Mouse (Mus musculus) kidney, embryonic 15.5 days (tissue): Measurements from ENCODE around the gene Tet1. TPM values are rescaled to one million over a fixed set of nuclear protein-coding genes. Genes with fewer than 3 reads are reported as not detected.

ENCODE experiments used
- ATAC-seq: fragments of 200-750 bp; cut with Nextera tagmentation; replicated peaks from 2 replicates; pipeline ENCODE4 v1.8.0; 2017; ENCODE audit warnings: moderate TSS enrichment; ENCODE audit not compliant: low FRiP score
- H3K27ac ChIP-seq: fragments of 300-500 bp; sonication (generic); 2 replicates; pipeline ENCODE4 v1.5.1; 2015; ENCODE audit warnings: mild to moderate bottlenecking, inconsistent platforms
- H3K27me3 ChIP-seq: fragments of 300-500 bp; sonication (generic); 2 replicates; pipeline ENCODE4 v1.6.1; 2015; ENCODE audit warnings: inconsistent platforms
- H3K36me3 ChIP-seq: fragments of 300-500 bp; sonication (generic); 2 replicates; pipeline ENCODE4 v1.6.1; 2015; ENCODE audit warnings: inconsistent platforms
- H3K4me1 ChIP-seq: fragments of 300-500 bp; sonication (generic); 2 replicates; pipeline ENCODE4 v1.6.1; 2015; ENCODE audit warnings: inconsistent platforms
- H3K4me2 ChIP-seq: fragments of 300-500 bp; sonication (generic); 2 replicates; pipeline ENCODE4 v1.6.1; 2015; ENCODE audit warnings: moderate library complexity, mild to moderate bottlenecking, inconsistent platforms
- H3K4me3 ChIP-seq: fragments of 300-500 bp; sonication (generic); replicated peaks from 2 replicates; pipeline ENCODE4 v1.5.1; 2015; ENCODE audit warnings: mild to moderate bottlenecking, inconsistent platforms
- H3K9ac ChIP-seq: fragments of 300-500 bp; sonication (generic); 2 replicates; pipeline ENCODE4 v1.6.1; 2015; ENCODE audit warnings: mild to moderate bottlenecking, inconsistent platforms
- H3K9me3 ChIP-seq: fragments of 300-500 bp; sonication (generic); replicated peaks from 2 replicates; pipeline ENCODE4 v1.6.1; 2016; ENCODE audit warnings: inconsistent platforms
- WGBS: fragments of 180-500 bp; shearing (Covaris S2); methylation state at CpG from one replicate; pipeline ENCODE4 v1.1.7; 2015; ENCODE audit warnings: mixed read lengths; 5-methylcytosine and 5-hydroxymethylcytosine counted together
- polyA plus RNA-seq: library from polyadenylated mRNA; unstranded; fragments of >200 nt; fragmentation: Nextera tagmentation; extraction: Ambion mirVana; gene quantifications from 2 replicates; pipeline ENCODE4 v1.2.1, GENCODE M21; 2015

Tet1 gene
- polyA plus RNA-seq, 1 experiment from 2014 or later = 28.5 TPM

DNA sequence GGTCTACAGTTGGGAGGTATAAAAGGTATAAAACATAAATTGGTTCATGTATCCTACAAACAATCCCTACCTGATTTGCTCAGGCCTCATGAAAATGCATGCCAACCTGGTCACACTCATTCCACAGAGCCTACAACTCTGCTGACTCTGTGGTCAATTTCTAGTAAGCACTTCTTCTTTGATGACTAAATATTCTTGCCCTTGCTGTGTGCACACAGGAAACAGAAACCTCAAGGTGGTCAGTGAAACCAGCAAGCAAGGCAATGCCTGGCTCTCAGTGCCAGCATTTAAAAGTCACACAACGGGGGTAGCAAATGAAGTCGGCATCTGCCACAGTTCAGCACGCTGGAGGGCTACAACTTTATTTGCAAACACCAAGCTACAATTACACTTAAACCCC lies 45.2 kb downstream of the Tet1 start:
- ATAC-seq = no peak
- H3K4me1 ChIP-seq = peaks cover 17% of the 10 kb centered on the region
- H3K4me2 ChIP-seq = peak overlapping the region; percentile 83
- no peaks in the 10 kb centered on the region for H3K9me3 ChIP-seq
- peaks cover 15% of the 10 kb centered on the region for H3K36me3 ChIP-seq
- H3K27me3 ChIP-seq = no peaks in the 10 kb centered on the region
- WGBS = 82% methylated on average over 3 of the region's 3 CpGs
- H3K4me3 ChIP-seq = peak overlapping the region; percentile 51
- H3K27ac ChIP-seq = no peak overlapping the region
- H3K9ac ChIP-seq = no peak overlapping the region

DNA sequence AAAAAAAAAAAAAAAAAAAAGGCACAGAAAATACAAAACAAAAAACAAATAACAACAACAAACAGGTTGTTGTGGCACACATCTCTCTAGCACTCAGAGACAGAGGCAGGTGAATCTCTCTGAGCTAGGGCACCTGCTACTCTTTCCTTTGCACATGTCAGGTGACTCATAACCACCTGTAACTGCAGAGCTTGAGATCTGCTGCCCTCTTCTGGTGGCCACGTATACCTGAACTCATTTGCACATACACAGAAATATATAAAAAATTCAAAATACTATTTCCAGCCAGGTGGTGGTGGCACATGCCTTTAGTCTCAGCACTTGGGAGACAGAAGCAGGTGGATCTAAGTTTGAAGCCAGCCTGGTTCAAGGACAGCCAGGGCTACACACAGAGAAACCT lies 46.4 kb downstream of the Tet1 start:
- H3K4me1 ChIP-seq = peaks cover 17% of the 10 kb centered on the region
- 93% methylated on average over 1 of the region's 1 CpGs for WGBS
- peaks cover 15% of the 10 kb centered on the region for H3K36me3 ChIP-seq
- no peaks in the 10 kb centered on the region for H3K27me3 ChIP-seq
- H3K27ac ChIP-seq = no peak overlapping the region
- ATAC-seq = no peak
- H3K4me3 ChIP-seq = no peak overlapping the region
- H3K9ac ChIP-seq = no peak overlapping the region
- H3K9me3 ChIP-seq = no peaks in the 10 kb centered on the region
- no peak overlapping the region for H3K4me2 ChIP-seq

DNA sequence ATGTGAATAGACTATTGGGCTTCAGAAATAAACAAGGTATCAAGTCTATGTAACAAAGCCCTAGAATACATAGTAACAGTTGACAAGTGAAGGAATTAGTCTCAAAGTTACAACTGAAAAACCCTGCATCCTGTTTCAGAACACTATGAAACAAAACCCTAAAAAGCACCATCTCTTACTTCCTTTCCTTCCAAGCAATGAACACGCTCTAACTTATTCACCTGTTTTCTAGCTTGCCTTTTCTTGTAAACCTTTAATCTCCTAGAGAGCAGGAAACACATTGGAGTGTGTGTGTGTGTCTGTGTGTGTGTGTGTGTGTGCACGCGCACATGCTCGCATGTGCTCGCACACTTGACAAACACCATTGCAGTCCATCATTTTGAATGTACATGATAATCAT lies 49.8 kb downstream of the Tet1 start:
- Histone ChIP-seq H3K27me3 (no peaks in the 10 kb centered on the region), H3K27ac (no peak overlapping the region), H3K4me1 (peaks cover 17% of the 10 kb centered on the region), H3K9ac (no peak overlapping the region), H3K4me2 (no peak overlapping the region), H3K4me3 (no peak overlapping the region), H3K9me3 (no peaks in the 10 kb centered on the region), H3K36me3 (peaks cover 15% of the 10 kb centered on the region)
- no peak for ATAC-seq
- WGBS = 90% methylated on average over 5 of the region's 5 CpGs

DNA sequence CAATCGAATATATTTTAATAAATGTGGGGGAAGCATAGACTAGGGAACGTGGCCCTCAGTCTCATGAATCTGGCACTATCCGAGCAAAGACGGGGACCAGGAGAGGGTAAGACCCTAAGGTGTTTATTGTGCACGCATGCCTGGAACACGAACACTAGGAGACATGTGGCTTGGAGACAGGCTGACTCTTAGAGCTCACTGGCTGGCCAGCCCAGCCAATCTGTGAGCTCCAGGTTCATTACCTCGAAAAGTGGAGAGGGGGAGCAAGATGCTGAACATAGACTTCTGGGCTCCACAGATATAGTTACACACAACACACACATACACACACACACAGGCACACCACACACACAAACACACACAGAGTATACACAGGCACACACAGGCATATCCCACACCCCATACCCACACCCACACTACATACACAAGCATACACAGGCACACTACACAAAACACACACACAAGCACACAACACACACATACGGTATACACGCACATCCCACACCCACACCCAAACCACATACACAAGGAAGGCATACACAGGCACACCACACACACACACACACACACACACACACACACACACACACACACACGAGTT lies 52.0 kb downstream of the Tet1 start:
- no peak overlapping the region for H3K4me3 ChIP-seq
- peaks cover 9% of the 10 kb centered on the region for H3K4me1 ChIP-seq
- peaks cover 5% of the 10 kb centered on the region; the same call in 1 of the 2 replicates for H3K36me3 ChIP-seq
- H3K9ac ChIP-seq = no peak overlapping the region
- no peak overlapping the region for H3K27ac ChIP-seq
- ATAC-seq = 0 out of 2 replicates have a peak, but pooled peaks have one; percentile 48
- H3K27me3 ChIP-seq = no peaks in the 10 kb centered on the region
- WGBS = 70% methylated on average over 10 of the region's 10 CpGs
- H3K4me2 ChIP-seq = no peak overlapping the region
- no peaks in the 10 kb centered on the region for H3K9me3 ChIP-seq

DNA sequence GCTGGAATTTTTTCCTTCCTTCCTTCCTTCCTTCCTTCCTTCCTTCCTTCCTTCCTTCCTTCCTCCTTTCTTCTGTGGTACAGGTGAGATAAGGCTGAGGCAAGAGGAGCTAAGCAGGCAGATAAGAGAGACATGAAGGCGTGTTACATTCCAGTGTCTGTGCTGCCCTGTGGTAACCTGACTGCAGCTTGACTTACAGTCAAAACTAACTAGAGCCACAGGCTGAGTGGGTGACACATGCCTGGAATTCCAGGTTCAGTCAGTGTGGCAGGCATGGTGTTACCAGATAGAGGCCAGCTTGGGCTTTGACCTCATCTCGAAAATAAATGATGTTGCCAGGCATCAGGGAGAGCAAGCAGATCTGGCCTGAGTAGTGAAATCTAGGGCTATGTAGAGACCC lies 53.8 kb downstream of the Tet1 start:
- 54% methylated on average over 2 of the region's 2 CpGs for WGBS
- H3K9ac ChIP-seq = no peak overlapping the region
- peak; percentile 56 for ATAC-seq

DNA sequence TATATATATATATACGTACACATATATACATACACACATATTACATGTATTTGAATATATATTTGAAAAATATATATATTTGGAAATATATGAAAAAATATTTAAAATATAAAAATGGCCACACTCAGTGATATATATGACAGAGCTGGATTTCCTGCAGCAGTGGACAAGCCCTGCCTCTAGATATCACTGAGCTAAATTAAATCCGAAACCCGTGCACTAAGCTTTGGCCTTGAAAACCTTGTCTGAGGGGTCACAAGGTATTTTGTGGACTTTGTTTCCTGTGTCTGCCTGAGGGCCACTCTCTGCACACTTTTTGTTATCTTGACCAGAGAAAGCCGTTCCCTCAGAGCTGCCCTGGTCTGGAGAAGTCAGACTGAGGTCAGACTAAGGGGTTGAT lies 54.2 kb downstream of the Tet1 start:
- H3K4me3 ChIP-seq = no peak overlapping the region
- H3K9ac ChIP-seq = no peak overlapping the region
- H3K9me3 ChIP-seq = no peaks in the 10 kb centered on the region
- WGBS = 63% methylated on average over 4 of the region's 4 CpGs
- no peaks in the 10 kb centered on the region for H3K36me3 ChIP-seq
- no peaks in the 10 kb centered on the region for H3K27me3 ChIP-seq
- H3K4me1 ChIP-seq = peaks cover 9% of the 10 kb centered on the region
- ATAC-seq = no peak
- peak overlapping the region; percentile 41; the same call in 1 of the 2 replicates for H3K27ac ChIP-seq
- H3K4me2 ChIP-seq = no peak overlapping the region

More for the DNA sequence above, 53.8 kb downstream of the Tet1 start:
- Histone ChIP-seq H3K4me1 (peaks cover 9% of the 10 kb centered on the region), H3K27ac (peak overlapping the region; percentile 41; the same call in 1 of the 2 replicates), H3K27me3 (no peaks in the 10 kb centered on the region), H3K9me3 (no peaks in the 10 kb centered on the region), H3K4me2 (no peak overlapping the region), H3K4me3 (no peak overlapping the region), H3K36me3 (no peaks in the 10 kb centered on the region)

DNA sequence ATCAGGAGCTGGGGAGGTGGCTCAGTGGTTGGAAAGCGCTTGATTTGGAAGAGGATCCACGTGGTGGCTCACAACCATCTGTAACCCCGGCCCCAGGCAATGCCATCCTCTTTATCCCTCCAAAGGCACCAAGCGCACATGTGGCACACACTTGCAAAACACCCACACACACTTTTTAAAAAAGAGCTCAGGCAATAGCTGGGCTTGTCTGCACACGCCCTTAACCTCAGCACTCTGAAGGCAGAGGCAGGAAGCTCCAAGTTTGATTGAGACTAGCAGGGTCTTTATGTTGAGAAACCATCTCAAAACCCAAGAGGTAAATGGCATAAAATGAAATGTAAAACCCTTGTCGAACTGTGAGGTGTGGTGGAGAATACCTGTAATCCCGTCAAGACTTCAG lies 57.2 kb downstream of the Tet1 start:
- no peak overlapping the region for H3K4me3 ChIP-seq
- no peaks in the 10 kb centered on the region for H3K27me3 ChIP-seq
- H3K9ac ChIP-seq = no peak overlapping the region
- WGBS = 86% methylated on average over 7 of the region's 7 CpGs
- no peak overlapping the region for H3K27ac ChIP-seq
- no peaks in the 10 kb centered on the region for H3K36me3 ChIP-seq
- peaks cover 8% of the 10 kb centered on the region; the same call in 1 of the 2 replicates for H3K4me1 ChIP-seq
- H3K9me3 ChIP-seq = no peaks in the 10 kb centered on the region
- H3K4me2 ChIP-seq = no peak overlapping the region
- ATAC-seq = no peak

DNA sequence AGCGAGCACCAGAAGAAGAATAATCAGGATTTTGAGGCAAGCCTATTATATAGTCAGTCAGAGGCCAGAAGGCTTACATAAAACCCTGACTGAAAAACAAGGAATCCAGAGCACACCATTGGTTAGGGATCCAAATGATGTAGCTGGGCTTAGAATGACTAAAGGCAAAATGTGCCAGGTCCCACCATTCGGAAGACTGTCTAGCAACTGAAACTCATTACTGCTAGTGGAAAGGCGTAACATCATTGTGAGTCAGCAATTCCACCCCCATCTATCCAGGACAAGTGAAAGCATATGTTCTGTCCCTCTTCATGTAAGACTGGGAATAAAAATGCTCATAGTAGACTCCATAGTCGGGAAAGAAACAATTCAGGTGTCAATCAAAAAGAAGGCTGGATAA lies 57.8 kb downstream of the Tet1 start:
- Histone ChIP-seq H3K4me1 (peaks cover 8% of the 10 kb centered on the region; the same call in 1 of the 2 replicates), H3K9ac (no peak overlapping the region), H3K36me3 (no peaks in the 10 kb centered on the region), H3K4me3 (no peak overlapping the region), H3K27ac (no peak overlapping the region), H3K9me3 (no peaks in the 10 kb centered on the region), H3K27me3 (no peaks in the 10 kb centered on the region), H3K4me2 (no peak overlapping the region)
- ATAC-seq = no peak
- 69% methylated on average over 4 of the region's 4 CpGs for WGBS

DNA sequence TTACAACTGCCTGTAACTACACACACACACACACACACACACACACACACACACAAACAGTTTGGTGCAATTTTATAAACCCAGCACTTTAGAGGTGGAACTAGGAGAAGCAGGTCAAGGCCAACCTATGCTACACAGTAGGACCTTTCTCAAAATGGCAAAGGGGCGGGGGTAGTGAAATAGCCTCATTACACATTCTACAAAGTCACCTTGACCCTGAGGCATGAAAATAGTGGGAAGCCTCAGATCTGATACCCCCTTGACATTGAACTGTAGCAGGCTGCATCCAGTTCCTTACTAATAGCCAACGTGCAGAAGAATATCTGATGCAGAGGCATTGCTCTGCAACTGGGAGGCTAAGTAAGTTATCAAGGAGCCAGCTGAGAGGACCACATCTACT lies 60.0 kb downstream of the Tet1 start:
- Histone ChIP-seq H3K36me3 (no peaks in the 10 kb centered on the region), H3K4me1 (peaks cover 13% of the 10 kb centered on the region), H3K27me3 (no peaks in the 10 kb centered on the region), H3K4me3 (no peak overlapping the region), H3K9me3 (no peaks in the 10 kb centered on the region), H3K9ac (no peak overlapping the region), H3K4me2 (no peak overlapping the region), H3K27ac (no peak overlapping the region)
- 87% methylated on average over 2 of the region's 2 CpGs for WGBS
- no peak for ATAC-seq

DNA sequence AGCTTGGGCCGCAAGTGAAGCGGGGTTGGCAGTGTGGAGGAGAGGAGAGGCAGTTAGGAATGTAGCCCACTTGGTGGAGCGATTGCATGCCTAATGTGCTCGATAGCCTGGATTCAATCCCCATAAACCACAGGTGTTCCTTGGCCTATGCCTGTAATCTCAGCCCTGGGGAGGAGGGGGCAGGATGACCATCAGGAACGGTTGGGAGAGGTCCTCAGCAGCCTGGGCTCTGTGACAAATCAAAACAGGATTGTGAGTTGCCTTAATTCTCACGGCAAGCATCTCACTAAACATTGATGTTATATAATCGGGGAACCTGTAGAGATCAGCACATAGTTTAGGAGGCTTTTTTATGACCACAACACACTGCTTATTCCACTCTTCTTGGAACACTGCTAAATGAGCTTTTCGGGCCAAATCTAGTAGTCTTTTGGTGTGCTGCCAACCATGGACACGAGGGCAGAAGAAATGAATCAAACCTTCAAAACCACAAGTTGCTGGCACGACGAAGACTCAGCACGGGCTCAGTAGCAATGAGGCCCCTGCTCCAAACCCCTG lies 61.6 kb downstream of the Tet1 start:
- H3K9me3 ChIP-seq = no peaks in the 10 kb centered on the region
- ATAC-seq = no peak
- H3K27me3 ChIP-seq = no peaks in the 10 kb centered on the region
- H3K36me3 ChIP-seq = no peaks in the 10 kb centered on the region
- no peak overlapping the region for H3K4me2 ChIP-seq
- H3K9ac ChIP-seq = no peak overlapping the region
- no peak overlapping the region for H3K4me3 ChIP-seq
- 57% methylated on average over 12 of the region's 12 CpGs for WGBS
- peaks cover 24% of the 10 kb centered on the region for H3K4me1 ChIP-seq
- H3K27ac ChIP-seq = no peak overlapping the region

DNA sequence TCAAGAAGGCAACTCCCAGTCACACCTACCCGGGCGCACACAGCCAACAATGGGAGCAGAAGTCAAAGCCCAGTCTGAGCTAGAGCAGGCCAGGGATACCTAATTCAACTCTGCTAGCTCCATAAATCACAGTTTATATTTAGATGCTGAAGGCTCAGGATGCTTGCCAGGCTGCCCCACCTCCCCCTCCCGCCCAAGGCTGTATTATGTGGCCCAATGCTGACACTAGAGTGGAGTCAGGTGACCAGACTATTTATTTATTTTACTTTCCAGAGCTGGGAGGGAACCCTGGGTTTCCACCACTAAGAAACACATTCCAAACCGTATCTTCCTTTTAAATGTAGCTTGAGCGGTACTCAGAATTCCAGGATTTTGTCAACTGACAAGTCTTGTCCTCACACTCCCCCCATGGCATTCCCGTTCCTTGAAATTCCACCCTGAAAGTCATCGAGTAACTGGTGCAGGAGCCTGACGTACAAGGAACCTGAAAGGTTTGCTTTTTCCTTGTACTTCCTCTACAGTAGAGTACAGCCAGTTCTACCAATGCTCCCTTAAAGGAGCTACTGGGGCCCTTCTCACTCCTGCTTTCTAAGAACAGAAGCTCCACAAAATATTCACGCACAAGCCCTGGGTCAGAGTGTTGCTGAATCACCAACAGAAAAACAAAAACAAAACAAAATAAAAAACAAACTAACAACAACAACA lies 64.9 kb downstream of the Tet1 start:
- Histone ChIP-seq H3K9ac (no peak overlapping the region), H3K27ac (peak overlapping the region; percentile 82), H3K36me3 (peaks cover 12% of the 10 kb centered on the region), H3K4me2 (peak overlapping the region; percentile 28), H3K4me1 (peaks cover 30% of the 10 kb centered on the region), H3K4me3 (no peak overlapping the region), H3K9me3 (no peaks in the 10 kb centered on the region), H3K27me3 (no peaks in the 10 kb centered on the region)
- ATAC-seq = peak; percentile 94
- 22% methylated on average over 9 of the region's 9 CpGs for WGBS

DNA sequence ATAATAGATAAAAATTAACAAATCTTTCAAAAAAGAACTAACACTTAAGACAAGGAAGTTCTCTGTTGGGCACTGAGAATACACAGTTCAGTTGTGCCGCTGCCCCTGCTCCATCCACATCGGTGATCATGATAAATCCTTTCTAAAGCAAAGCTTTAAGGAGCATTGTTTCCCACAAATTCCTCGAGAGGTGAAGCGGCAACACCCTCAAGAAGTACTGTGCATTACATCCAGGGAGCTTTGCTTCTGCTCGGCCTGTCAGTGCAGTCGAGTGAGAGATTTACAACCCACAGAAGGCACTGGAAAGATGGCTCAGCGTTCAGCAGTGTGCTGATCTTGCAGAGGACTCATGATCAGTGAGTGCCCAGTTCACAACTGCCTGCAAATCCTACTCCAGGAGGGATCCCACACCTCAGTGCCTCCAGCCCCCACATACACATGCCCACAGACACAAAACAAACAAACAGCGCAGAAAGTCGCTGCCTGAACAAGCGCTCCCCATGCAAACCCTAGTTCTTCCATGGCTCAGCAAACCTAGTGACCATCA lies 66.8 kb downstream of the Tet1 start:
- Histone ChIP-seq H3K36me3 (peaks cover 28% of the 10 kb centered on the region), H3K4me1 (peaks cover 26% of the 10 kb centered on the region), H3K27ac (no peak overlapping the region), H3K4me3 (no peak overlapping the region), H3K9ac (no peak overlapping the region), H3K9me3 (no peaks in the 10 kb centered on the region), H3K4me2 (no peak overlapping the region), H3K27me3 (no peaks in the 10 kb centered on the region)
- WGBS = 59% methylated on average over 10 of the region's 10 CpGs
- ATAC-seq = peak; percentile 69
